15 mouse cellular contexts compared by ENCODE assay signal in genomic region chr8:94581820-94582483, GRCm38 (mm10). TPM values are rescaled to one million over a fixed set of nuclear protein-coding genes. Genes with fewer than 3 reads are reported as not detected.
DNase-seq lines count a peak whose midpoint lies in the region; ATAC-seq and TF ChIP-seq lines count a peak whose summit lies in the region.
"Had no signal": no experiment of that assay in that cellular context is flagged by ENCODE, and none has a peak within 500 bp of the region (broad histone marks: within the 10 kb centered on the region; RNA-seq: fewer than 3 reads in every experiment).

No protein-coding gene starts in this region.

- no peaks in the 10 kb centered on the region for H3K9me3 ChIP-seq in hindbrain, embryonic 13.5 days
- no peaks in the 10 kb centered on the region for H3K9me3 ChIP-seq in hindbrain, embryonic 11.5 days (ENCODE audit: control insufficient read depth, low read length)
- H3K9me3 ChIP-seq in midbrain, postnatal 0 days (ENCODE audit: low read length), result no peaks in the 10 kb centered on the region
- no peaks in the 10 kb centered on the region for H3K9me3 ChIP-seq in midbrain, embryonic 16.5 days (replicated peaks; ENCODE audit: control insufficient read depth, low read length, poor library complexity, severe bottlenecking)
- H3K9me3 ChIP-seq in kidney, embryonic 15.5 days (replicated peaks), result no peaks in the 10 kb centered on the region
- H3K9me3 ChIP-seq: midbrain, embryonic 12.5 days had no signal

- no peak overlapping the region for H3K4me3 ChIP-seq in hindbrain, embryonic 13.5 days
- H3K4me3 ChIP-seq in hindbrain, embryonic 11.5 days (ENCODE audit: low read depth, low read length), result no peak overlapping the region
- H3K4me3 ChIP-seq in midbrain, postnatal 0 days (ENCODE audit: low read depth, low read length), result no peak overlapping the region
- no peak overlapping the region for H3K4me3 ChIP-seq in midbrain, embryonic 16.5 days (ENCODE audit: low read depth, low read length)
- H3K4me3 ChIP-seq in kidney, embryonic 15.5 days (replicated peaks), result no peak overlapping the region
- H3K4me3 ChIP-seq: midbrain, embryonic 12.5 days had no signal

- 80% methylated on average over 7 of the region's 7 CpGs for WGBS in hindbrain, embryonic 13.5 days
- 91% methylated on average over 7 of the region's 7 CpGs for WGBS in hindbrain, embryonic 11.5 days
- 73% methylated on average over 7 of the region's 7 CpGs for whole genome bisulfite sequencing in midbrain, postnatal 0 days
- WGBS in midbrain, embryonic 16.5 days, result 78% methylated on average over 7 of the region's 7 CpGs
- 93% methylated on average over 7 of the region's 7 CpGs for WGBS in kidney, embryonic 15.5 days

- DNase-seq in hindbrain, embryonic 11.5 days (ENCODE audit: low spot score), result no peak
- DNase-seq in midbrain, postnatal 0 days (ENCODE audit: low spot score), result peak; percentile 42
- DNase-seq in Muller cell, postnatal 12 days (ENCODE audit: inconsistent ontology term), result peak; percentile 73
- DNase-seq in frontal cortex, postnatal 36 days (ENCODE audit: low spot score in 2 of 2), result no peak
- DNase-seq: adrenal gland, postnatal 14 days; cerebellum, adult 9-11 months; heart, postnatal 36 days; kidney, adult 18-20 months; lung, postnatal 14 days; right cerebral cortex, postnatal 25 days had no signal

- no peak overlapping the region for H3K4me2 ChIP-seq in hindbrain, embryonic 13.5 days
- no peak overlapping the region for H3K4me2 ChIP-seq in hindbrain, embryonic 11.5 days (replicated peaks; ENCODE audit: low read depth, low read length)
- H3K4me2 ChIP-seq in midbrain, postnatal 0 days (ENCODE audit: low read depth, low read length, poor library complexity, severe bottlenecking), result no peak overlapping the region
- no peak overlapping the region for H3K4me2 ChIP-seq in midbrain, embryonic 16.5 days (ENCODE audit: low read length)
- H3K4me2 ChIP-seq in kidney, embryonic 15.5 days, result no peak overlapping the region
- H3K4me2 ChIP-seq: midbrain, embryonic 12.5 days had no signal

- H3K27ac ChIP-seq in hindbrain, embryonic 13.5 days, result peak overlapping the region; percentile 12; the same call in 1 of the 2 replicates
- no peak overlapping the region for H3K27ac ChIP-seq in hindbrain, embryonic 11.5 days (ENCODE audit: low read depth, low read length)
- H3K27ac ChIP-seq in midbrain, postnatal 0 days (ENCODE audit: low read depth, low read length), result no peak overlapping the region
- no peak overlapping the region for H3K27ac ChIP-seq in midbrain, embryonic 16.5 days (ENCODE audit: low read length)
- no peak overlapping the region for H3K27ac ChIP-seq in kidney, embryonic 15.5 days
- H3K27ac ChIP-seq: liver, embryonic 14.5 days; midbrain, embryonic 12.5 days had no signal

- H3K36me3 ChIP-seq in hindbrain, embryonic 13.5 days, result peaks cover 80% of the 10 kb centered on the region
- no peaks in the 10 kb centered on the region; the same call in 1 of the 2 replicates for H3K36me3 ChIP-seq in hindbrain, embryonic 11.5 days (ENCODE audit: control insufficient read depth, insufficient read depth, low read length)
- peaks cover 43% of the 10 kb centered on the region for H3K36me3 ChIP-seq in midbrain, postnatal 0 days (ENCODE audit: insufficient read depth, low read length)
- H3K36me3 ChIP-seq in midbrain, embryonic 16.5 days (ENCODE audit: control insufficient read depth, insufficient read depth, low read length), result peaks cover 23% of the 10 kb centered on the region
- H3K36me3 ChIP-seq in kidney, embryonic 15.5 days, result peaks cover 95% of the 10 kb centered on the region

- TF ChIP-seq CTCF in midbrain, postnatal 0 days (IDR thresholded peaks at IDR 0.05), result no peak

- no peak overlapping the region; the same call in 1 of the 2 replicates for H3K9ac ChIP-seq in hindbrain, embryonic 13.5 days
- H3K9ac ChIP-seq in hindbrain, embryonic 11.5 days (ENCODE audit: low read depth, low read length), result no peak overlapping the region
- no peak overlapping the region for H3K9ac ChIP-seq in midbrain, postnatal 0 days (replicated peaks; ENCODE audit: low read length, poor library complexity, severe bottlenecking)
- no peak overlapping the region; the same call in 1 of the 2 replicates for H3K9ac ChIP-seq in midbrain, embryonic 16.5 days (ENCODE audit: low read depth, low read length)
- H3K9ac ChIP-seq in kidney, embryonic 15.5 days, result no peak overlapping the region
- H3K9ac ChIP-seq: liver, embryonic 14.5 days; midbrain, embryonic 12.5 days had no signal

- peaks cover 3% of the 10 kb centered on the region; the same call in 1 of the 2 replicates for H3K4me1 ChIP-seq in hindbrain, embryonic 13.5 days (replicated peaks)
- no peaks in the 10 kb centered on the region for H3K4me1 ChIP-seq in hindbrain, embryonic 11.5 days (replicated peaks; ENCODE audit: control insufficient read depth, insufficient read depth, low read length)
- no peaks in the 10 kb centered on the region for H3K4me1 ChIP-seq in midbrain, postnatal 0 days (ENCODE audit: insufficient read depth, low read length)
- no peaks in the 10 kb centered on the region for H3K4me1 ChIP-seq in midbrain, embryonic 16.5 days (ENCODE audit: control insufficient read depth, insufficient read depth, low read length)
- no peaks in the 10 kb centered on the region for H3K4me1 ChIP-seq in kidney, embryonic 15.5 days
- H3K4me1 ChIP-seq: midbrain, embryonic 12.5 days had no signal

- ATAC-seq in hindbrain, embryonic 13.5 days (ENCODE audit: low FRiP score), result no peak
- no peak for ATAC-seq in hindbrain, embryonic 11.5 days (ENCODE audit: low FRiP score)
- ATAC-seq in midbrain, postnatal 0 days (ENCODE audit: low FRiP score), result no peak
- no peak for ATAC-seq in midbrain, embryonic 16.5 days
- ATAC-seq in kidney, embryonic 15.5 days (replicated peaks; ENCODE audit: low FRiP score), result no peak

- no peaks in the 10 kb centered on the region for H3K27me3 ChIP-seq in hindbrain, embryonic 13.5 days
- no peaks in the 10 kb centered on the region for H3K27me3 ChIP-seq in hindbrain, embryonic 11.5 days (ENCODE audit: control insufficient read depth, insufficient read depth, low read length)
- H3K27me3 ChIP-seq in midbrain, postnatal 0 days (ENCODE audit: insufficient read depth, low read length), result no peaks in the 10 kb centered on the region
- H3K27me3 ChIP-seq in midbrain, embryonic 16.5 days (ENCODE audit: control insufficient read depth, insufficient read depth, low read depth, low read length), result no peaks in the 10 kb centered on the region
- no peaks in the 10 kb centered on the region for H3K27me3 ChIP-seq in kidney, embryonic 15.5 days
- H3K27me3 ChIP-seq: midbrain, embryonic 12.5 days had no signal

RNA-seq across cellular contexts. Expression of gene Rspry1, which starts 19.8 kb away (rescaled TPM):
- 53.0 and 54.6 TPM in 2 replicates for polyA plus RNA-seq in hindbrain, embryonic 13.5 days (2015; fragmentation: Nextera tagmentation; extraction: Ambion mirVana)
- polyA plus RNA-seq in hindbrain, embryonic 11.5 days (2014; fragmentation: Nextera tagmentation; extraction: Ambion mirVana), result 45.5 and 50.4 TPM in 2 replicates
- total RNA-seq in midbrain, postnatal 0 days (2014; rRNA removed), result 42.7 and 53.2 TPM in 2 replicates
- polyA plus RNA-seq in midbrain, postnatal 0 days (2015; fragmentation: Nextera tagmentation; extraction: Ambion mirVana), result 35.5 and 35.9 TPM in 2 replicates
- polyA plus RNA-seq in midbrain, embryonic 16.5 days (2015; fragmentation: Nextera tagmentation; extraction: Ambion mirVana), result 51.2 and 56.6 TPM in 2 replicates
- polyA plus RNA-seq in kidney, embryonic 15.5 days (2015; fragmentation: Nextera tagmentation; extraction: Ambion mirVana), result 38.3 and 39.8 TPM in 2 replicates

RNA-seq across cellular contexts. Expression of gene Fam192a, which starts 19.8 kb away (rescaled TPM):
- 89.0 and 94.0 TPM in 2 replicates for polyA plus RNA-seq in hindbrain, embryonic 13.5 days (2015; fragmentation: Nextera tagmentation; extraction: Ambion mirVana)
- 110 TPM in 2 replicates for polyA plus RNA-seq in hindbrain, embryonic 11.5 days (2014; fragmentation: Nextera tagmentation; extraction: Ambion mirVana)
- total RNA-seq in midbrain, postnatal 0 days (2014; rRNA removed), result 29.2 and 36.3 TPM in 2 replicates
- 59.6 and 62.2 TPM in 2 replicates for polyA plus RNA-seq in midbrain, postnatal 0 days (2015; fragmentation: Nextera tagmentation; extraction: Ambion mirVana)
- polyA plus RNA-seq in midbrain, embryonic 16.5 days (2015; fragmentation: Nextera tagmentation; extraction: Ambion mirVana), result 74.0 and 88.9 TPM in 2 replicates
- polyA plus RNA-seq in kidney, embryonic 15.5 days (2015; fragmentation: Nextera tagmentation; extraction: Ambion mirVana), result 70.0 and 73.2 TPM in 2 replicates

RNA-seq across cellular contexts. Expression of gene Cpne2, which starts 49.2 kb away (rescaled TPM):
- polyA plus RNA-seq in hindbrain, embryonic 13.5 days (2015; fragmentation: Nextera tagmentation; extraction: Ambion mirVana), result 13.8 and 18.3 TPM in 2 replicates
- polyA plus RNA-seq in hindbrain, embryonic 11.5 days (2014; fragmentation: Nextera tagmentation; extraction: Ambion mirVana), result 9.8 and 10.1 TPM in 2 replicates
- 42.4 and 46.3 TPM in 2 replicates for total RNA-seq in midbrain, postnatal 0 days (2014; rRNA removed)
- polyA plus RNA-seq in midbrain, postnatal 0 days (2015; fragmentation: Nextera tagmentation; extraction: Ambion mirVana), result 34.3 and 43.3 TPM in 2 replicates
- polyA plus RNA-seq in midbrain, embryonic 16.5 days (2015; fragmentation: Nextera tagmentation; extraction: Ambion mirVana), result 25.0 and 26.2 TPM in 2 replicates
- polyA plus RNA-seq in kidney, embryonic 15.5 days (2015; fragmentation: Nextera tagmentation; extraction: Ambion mirVana), result 11.1 and 11.9 TPM in 2 replicates

Comparison
In these comparisons a context has a peak if more than half of its experiments do, and no peak if none do; other contexts are left out.
1. DNase-seq: peak in midbrain, postnatal 0 days (single experiment) and Muller cell, postnatal 12 days (single experiment); none in hindbrain, embryonic 11.5 days (single experiment) and frontal cortex, postnatal 36 days (0 of 2).